Mouse (Mus musculus) liver, postnatal 0 days (tissue): ENCODE data around the gene Golph3l.

Source experiments
- CTCF ChIP-seq: sonication (generic); IDR thresholded peaks from 2 replicates; pipeline ENCODE4 v1.5.1; 2016; ENCODE audit warnings: antibody characterized with exemption, low read depth
- EP300 ChIP-seq: IDR thresholded peaks from 2 replicates; pipeline ENCODE4 v1.6.1; 2016; ENCODE audit warnings: antibody characterized with exemption, low read depth, mild to moderate bottlenecking

GRCm38 (mm10) chr3:95623551-95623950, 34.8 kb downstream of the Golph3l start:
- TF ChIP-seq CTCF (no peak), EP300 (no peak)
